Mouse (Mus musculus) spleen, adult 18-20 months (tissue): ENCODE results near the gene Cldn8.

ENCODE experiments used
- DNase-seq, 2 experiments: peaks; one replicate each; pipeline ENCODE4 v3.0.0; 2022; ENCODE audit warnings: mixed read lengths in 2 of 2

Cldn8 gene

DNA sequence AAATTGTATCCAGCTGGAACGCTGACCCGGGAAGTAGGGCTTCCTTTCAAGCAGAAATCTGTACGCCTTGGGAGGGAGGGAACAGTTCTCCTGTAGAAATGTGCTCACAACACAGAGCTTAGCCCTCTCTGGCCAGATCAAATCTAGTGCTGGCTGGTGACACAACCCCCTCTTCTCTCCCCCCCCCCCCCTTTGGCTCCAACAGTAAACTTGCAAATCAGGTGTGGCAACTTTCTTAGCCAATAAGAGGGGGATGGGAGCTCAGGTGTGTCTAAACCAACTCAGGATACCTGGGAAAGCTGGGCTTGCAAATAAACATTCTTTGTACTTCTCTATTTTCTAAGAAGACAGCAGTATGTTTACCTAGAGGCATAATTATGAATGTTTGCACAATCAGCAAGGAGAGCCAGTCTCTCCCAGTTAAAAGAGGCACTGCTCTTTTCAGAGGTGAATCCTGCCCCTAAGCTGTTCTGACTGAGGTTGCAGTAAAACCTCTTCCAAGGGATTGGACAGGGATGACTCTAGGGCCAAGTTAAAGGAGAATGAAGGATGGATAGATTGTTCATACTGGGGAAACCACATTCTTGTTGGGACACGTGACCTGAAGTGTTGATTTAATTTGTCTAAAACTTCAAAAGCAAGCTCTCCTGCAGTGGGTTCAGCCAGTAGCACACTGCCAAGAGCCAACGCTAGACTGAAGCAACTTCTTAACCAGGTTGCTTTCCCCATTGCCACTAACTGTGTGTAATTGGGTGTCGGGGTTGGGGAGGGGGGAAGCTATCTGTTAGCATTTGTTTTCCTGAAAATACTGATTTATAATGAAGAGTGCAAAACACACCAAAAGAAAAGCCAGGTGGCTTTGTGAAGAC lies at the start of gene Cldn8:
Cldn8 (minus strand) TSS at position 139 of the 869 bp plus-strand sequence.
- DNase-seq = no peak

- DNase-seq = no peak
Measured at GRCm38 (mm10) chr16:88612712-88613111, 49.7 kb upstream of the Cldn8 start.

- DNase-seq = no peak
Measured at GRCm38 (mm10) chr16:88611922-88612321, 48.9 kb upstream of the Cldn8 start, which contains the start of gene Krtap24-1. TSS of gene Krtap24-1 (minus strand) at chr16:88612279.

DNA sequence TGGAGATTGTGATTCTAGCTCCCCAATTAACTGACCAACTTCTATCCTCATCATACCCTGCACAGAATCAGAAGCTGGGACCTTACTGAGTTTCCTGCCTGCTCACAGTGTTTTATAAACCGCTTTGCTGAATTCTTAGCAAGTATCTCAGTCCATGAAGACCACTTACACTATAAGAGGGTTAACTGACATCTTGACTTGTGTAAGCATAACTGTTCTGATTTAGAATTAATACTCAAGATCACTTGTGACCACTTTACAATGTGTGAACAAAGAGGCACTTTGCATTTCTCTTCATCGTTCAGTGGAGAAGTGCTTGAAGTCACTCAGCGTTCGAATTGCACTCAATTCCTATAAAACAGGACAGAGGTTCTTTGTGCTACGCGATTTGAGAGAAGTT lies 41.6 kb upstream of the Cldn8 start:
- no peak for DNase-seq

DNA sequence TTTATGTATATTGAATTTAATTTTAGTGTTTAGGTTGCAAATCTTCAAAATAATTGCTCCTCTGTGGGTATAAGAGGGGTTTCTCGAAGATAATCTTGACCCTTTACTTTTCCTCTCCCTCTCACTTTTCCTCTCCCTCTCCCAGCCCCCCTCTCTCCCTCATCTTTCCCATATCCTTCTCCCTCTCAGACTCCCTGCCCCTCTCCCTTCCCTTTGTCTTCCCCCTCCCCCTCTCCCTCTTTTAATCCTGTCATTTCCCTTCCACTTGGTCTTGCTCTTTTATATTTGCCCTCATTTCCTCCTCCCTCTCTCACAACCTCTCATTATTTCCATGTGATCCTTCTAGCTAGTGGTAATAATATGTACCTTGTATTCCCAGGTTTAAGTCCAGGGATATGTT lies 39.5 kb upstream of the Cldn8 start:
- DNase-seq = no peak

DNA sequence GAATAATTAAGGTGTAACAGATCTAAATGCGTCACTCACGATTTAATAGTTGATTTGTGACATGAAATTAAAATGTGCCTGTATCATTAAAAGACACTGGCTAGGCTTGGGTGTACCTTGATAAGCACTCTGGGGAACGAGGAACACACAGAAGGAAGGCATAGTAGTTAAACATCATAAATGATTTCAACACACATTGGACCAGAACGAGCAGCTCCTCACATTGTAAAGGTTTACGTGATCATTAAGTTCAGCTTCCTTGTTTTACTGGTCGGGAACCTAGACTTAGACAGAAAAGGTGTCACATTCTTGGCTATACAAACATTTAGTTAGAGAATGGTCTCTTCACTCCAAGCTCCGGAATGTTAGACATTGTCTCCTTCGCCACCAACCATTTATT lies 37.3 kb upstream of the Cldn8 start:
- DNase-seq = no peak

GRCm38 (mm10) chr16:88599504-88600237 lies 36.7 kb upstream of the Cldn8 start:
- no peak for DNase-seq

DNA sequence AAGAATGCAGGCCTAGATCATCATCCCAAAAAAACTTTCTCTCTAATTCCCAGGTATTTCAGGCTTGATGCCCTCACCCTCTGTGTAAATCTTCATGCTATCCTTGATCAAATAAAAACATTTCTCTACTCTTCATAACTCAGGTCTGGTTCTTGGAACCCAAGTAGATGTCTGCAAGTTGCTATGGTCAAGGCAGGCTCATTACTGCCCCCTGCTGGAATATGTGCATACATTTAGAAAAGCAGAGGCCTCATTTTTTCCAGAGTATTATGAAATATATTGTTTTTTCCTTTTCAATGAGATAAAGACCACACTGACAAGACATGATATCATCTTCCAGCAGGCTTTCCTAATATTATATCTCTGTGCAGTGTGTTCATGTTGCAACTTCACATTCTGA lies 29.8 kb upstream of the Cldn8 start:
- DNase-seq = no peak

GRCm38 (mm10) chr16:88583338-88583737 lies 20.4 kb upstream of the Cldn8 start:
- no peak for DNase-seq

DNA sequence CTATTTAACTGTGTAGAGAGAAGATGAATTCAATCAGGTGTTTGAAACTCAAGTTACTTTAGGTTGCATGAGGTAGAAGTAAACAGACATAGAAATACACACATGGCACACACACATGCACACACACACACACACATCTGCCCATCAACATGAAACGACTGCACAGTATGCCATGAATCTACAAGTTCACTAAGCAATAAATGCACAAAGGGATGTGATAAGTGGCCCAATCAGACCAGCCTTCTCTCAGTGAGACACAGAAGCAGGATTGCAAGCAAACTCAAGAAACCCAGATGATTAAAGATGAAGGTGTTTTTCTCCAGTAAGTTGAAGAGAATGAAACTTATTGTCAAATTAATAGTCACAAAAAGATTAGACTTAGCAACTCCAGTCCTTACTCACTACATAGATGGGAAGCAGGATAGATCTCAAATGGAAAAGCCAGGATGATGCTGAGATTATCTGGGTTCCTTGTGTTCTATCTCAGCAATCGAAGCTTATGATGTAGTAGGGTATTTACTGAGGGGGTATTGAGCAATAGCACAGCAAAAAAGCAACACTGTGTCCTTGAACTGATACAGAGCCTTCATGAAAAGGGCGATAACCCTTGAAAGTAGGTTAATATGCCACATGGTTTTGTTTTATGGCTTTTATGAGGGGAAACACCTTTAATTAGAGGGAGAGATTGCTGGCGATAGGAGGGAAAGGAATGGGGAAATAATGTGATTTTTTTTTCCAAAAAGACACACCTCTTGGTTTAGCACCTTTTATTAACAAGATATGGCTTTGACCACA lies 13.1 kb upstream of the Cldn8 start:
- no peak for DNase-seq

DNA sequence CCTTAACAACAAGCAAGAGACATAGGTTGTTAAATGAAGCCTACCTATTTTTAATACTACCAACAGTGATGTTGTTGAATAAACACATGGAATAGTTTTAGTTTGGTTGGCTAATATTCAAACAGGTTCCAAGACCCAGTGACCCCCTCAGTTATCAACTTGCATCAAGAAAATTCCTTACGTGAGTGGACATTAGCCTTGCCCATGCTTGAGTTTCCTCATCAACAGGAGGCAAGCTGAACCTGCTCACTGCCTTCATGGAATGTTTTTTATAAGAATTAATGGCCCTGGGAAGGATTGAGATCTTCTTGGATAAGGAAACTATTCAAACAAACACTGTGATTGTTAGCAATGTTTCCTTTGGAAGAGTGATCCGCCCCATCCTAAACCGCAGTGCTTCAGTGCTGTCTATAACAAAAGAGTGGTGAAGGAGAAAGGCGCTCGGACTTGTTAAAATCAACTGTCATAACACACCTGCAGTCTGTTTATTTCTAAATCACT lies 10.0 kb upstream of the Cldn8 start:
- DNase-seq = no peak

DNA sequence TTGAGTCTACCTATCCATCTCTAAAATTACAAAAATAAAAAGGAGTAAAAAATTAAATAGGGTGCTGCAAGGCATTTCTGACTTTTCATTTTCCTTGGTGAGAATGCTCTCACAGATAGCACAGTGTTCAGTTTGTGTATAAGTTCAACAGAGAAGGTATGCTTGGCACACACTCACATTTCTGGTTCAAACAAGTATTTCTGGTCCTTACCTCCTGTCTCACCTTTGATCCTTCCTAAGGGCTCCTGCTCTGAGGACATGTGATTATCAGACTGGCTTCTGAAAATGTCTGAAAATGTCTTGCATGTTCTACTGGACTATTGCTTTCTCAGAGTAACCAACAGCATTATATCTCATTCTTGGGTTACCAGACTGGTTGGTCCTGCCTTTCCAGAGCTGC lies 7.2 kb upstream of the Cldn8 start:
- DNase-seq = no peak

- no peak for DNase-seq
Measured at GRCm38 (mm10) chr16:88569732-88570131, 6.7 kb upstream of the Cldn8 start.

GRCm38 (mm10) chr16:88569096-88569495 lies 6.1 kb upstream of the Cldn8 start:
- DNase-seq = no peak

DNA sequence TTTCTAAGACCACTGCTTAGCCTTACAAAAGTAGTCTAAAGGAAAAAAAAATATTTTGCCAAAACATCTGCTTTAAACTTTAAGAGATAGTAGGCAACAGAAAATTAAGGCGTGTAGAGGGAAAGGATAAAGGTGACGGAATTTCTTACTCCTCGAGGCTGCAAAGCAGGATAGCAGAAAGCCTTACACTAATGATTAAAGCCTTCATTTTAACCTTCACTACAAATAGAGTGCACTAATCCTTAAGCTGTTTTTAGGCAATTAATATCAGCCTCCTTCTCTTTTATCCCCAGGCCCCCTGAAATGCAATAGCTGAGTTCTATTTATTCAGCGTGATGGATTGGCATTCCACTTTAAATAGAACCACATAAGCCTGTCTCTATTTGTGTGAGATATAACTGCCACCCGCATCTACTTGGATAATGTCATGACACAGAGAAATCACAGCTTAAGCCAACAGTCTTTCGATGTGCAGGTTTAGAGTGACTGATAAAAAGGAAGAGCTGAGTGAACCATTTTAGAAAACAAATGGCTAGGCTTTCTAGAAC lies 1.3 kb downstream of the Cldn8 start:
- DNase-seq = no peak

DNA sequence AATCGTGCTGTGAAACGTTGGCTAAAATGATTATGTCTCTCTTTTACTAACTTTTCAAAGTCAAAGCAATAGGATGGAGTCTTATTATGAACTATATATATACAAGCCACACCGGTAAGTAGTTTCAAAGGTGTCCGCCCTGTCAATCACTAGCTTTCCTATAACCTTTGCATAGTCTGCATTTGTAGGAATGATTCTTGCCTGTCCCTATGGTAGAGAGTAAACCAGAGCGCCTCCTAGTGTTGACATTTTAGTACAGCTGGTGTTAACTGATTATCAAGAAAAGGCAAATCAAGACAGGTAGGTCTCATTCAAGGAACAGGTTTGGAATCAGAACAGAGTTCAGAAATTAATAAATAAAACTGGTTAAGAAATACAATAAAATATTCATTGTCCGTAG lies 20.5 kb downstream of the Cldn8 start:
- DNase-seq = no peak

GRCm38 (mm10) chr16:88539841-88540487 lies 23.0 kb downstream of the Cldn8 start:
- no peak for DNase-seq

- DNase-seq = no peak
Measured at GRCm38 (mm10) chr16:88511348-88511747, 51.6 kb downstream of the Cldn8 start.
